Mouse (Mus musculus): ENCODE measurements at regions not wholly inside any gene's neighbourhood (a gene's known extent, or its start where the extent isn't known, plus 50 kb on each side); places are given as distances from the start of the nearest gene placed in this dataset.

DNA sequence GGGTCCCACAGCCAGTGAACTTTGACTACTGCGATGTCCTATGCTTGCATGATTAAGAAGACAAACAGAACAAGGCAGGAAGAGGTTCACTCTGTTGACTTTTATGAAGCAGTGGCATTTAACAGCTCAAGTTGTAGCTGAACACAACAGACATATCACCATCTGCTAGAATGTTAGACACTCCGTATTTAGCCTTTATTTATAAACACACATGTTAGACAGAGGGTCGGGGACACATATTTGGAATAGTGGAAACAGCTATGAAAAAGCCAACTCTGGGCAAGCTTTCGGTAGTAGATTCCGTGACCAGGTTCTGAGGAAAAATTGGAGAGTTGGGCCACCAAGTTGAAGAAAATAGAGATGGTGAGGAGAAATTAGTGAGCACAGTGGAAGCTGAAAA is 775.6 kb upstream of the Fam98a start:
- ATAC-seq (ENCODE audit: low FRiP score, low TSS enrichment), result no peak
- Histone ChIP-seq H3K27ac (replicated peaks) (no peak overlapping the region), H3K27me3 (ENCODE audit: control insufficient read depth, insufficient read depth, low read length) (no peaks in the 10 kb centered on the region), H3K4me1 (replicated peaks; ENCODE audit: control insufficient read depth, insufficient read depth) (no peaks in the 10 kb centered on the region), H3K9me3 (ENCODE audit: control insufficient read depth, low read length) (no peaks in the 10 kb centered on the region), H3K4me3 (ENCODE audit: low read depth, low read length) (no peak overlapping the region), H3K9ac (ENCODE audit: low read length) (no peak overlapping the region), H3K4me2 (replicated peaks; ENCODE audit: low read depth) (no peak overlapping the region), H3K36me3 (ENCODE audit: control insufficient read depth, insufficient read depth, low read length) (no peaks in the 10 kb centered on the region)
- no peak for DNase-seq (ENCODE audit: low spot score)
- 67% methylated on average over 5 of the region's 5 CpGs for WGBS
- no peak for TF ChIP-seq CTCF (IDR thresholded peaks at IDR 0.05; ENCODE audit: low read depth)
- TF ChIP-seq EP300 (optimal IDR thresholded peaks at IDR 0.05), result no peak

DNA sequence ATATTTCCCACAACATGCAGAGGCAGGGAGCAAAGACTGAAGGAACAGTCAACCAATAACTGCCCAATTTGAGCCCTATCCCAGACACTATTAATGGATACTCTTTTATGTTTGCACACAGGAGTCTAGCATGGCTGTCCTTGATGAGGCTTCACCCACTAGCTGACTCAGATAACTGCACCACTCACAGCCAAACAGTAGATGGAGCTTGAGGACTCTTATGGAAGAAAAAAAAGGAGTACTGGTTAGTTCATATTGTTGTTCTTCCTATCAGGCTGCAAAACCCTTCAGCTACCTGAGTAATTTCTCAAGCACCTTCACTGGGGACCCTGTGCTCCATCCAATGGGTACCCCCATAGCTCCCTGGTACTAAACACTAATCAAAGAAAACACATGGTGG is 742.9 kb upstream of the Fam98a start:
- Histone ChIP-seq H3K4me2 (replicated peaks; ENCODE audit: low read depth) (no peak overlapping the region), H3K4me3 (ENCODE audit: low read depth, low read length) (no peak overlapping the region), H3K27me3 (ENCODE audit: control insufficient read depth, insufficient read depth, low read length) (no peaks in the 10 kb centered on the region), H3K9ac (ENCODE audit: low read length) (no peak overlapping the region), H3K27ac (replicated peaks) (no peak overlapping the region), H3K4me1 (replicated peaks; ENCODE audit: control insufficient read depth, insufficient read depth) (no peaks in the 10 kb centered on the region), H3K36me3 (ENCODE audit: control insufficient read depth, insufficient read depth, low read length) (no peaks in the 10 kb centered on the region), H3K9me3 (ENCODE audit: control insufficient read depth, low read length) (no peaks in the 10 kb centered on the region)
- DNase-seq (ENCODE audit: low spot score), result no peak
- no peak for ATAC-seq (ENCODE audit: low FRiP score, low TSS enrichment)
- TF ChIP-seq EP300 (optimal IDR thresholded peaks at IDR 0.05) (no peak), CTCF (IDR thresholded peaks at IDR 0.05; ENCODE audit: low read depth) (peak; percentile 53)

Measured in stomach, postnatal 0 days (tissue).